Mouse (Mus musculus): ENCODE data around the gene Nexmif. TPM values are rescaled to one million over a fixed set of nuclear protein-coding genes. Genes with fewer than 3 reads are reported as not detected.
"Not testable (repeated sequence)": the region's sequence is repeated elsewhere in the genome, so short reads cannot be mapped to it uniquely, and the experiment has no call there.

The Nexmif gene
- 0.01 TPM in 1 of 2 replicates, not detected in the other for polyA plus RNA-seq (2012; rRNA removed)

DNA sequence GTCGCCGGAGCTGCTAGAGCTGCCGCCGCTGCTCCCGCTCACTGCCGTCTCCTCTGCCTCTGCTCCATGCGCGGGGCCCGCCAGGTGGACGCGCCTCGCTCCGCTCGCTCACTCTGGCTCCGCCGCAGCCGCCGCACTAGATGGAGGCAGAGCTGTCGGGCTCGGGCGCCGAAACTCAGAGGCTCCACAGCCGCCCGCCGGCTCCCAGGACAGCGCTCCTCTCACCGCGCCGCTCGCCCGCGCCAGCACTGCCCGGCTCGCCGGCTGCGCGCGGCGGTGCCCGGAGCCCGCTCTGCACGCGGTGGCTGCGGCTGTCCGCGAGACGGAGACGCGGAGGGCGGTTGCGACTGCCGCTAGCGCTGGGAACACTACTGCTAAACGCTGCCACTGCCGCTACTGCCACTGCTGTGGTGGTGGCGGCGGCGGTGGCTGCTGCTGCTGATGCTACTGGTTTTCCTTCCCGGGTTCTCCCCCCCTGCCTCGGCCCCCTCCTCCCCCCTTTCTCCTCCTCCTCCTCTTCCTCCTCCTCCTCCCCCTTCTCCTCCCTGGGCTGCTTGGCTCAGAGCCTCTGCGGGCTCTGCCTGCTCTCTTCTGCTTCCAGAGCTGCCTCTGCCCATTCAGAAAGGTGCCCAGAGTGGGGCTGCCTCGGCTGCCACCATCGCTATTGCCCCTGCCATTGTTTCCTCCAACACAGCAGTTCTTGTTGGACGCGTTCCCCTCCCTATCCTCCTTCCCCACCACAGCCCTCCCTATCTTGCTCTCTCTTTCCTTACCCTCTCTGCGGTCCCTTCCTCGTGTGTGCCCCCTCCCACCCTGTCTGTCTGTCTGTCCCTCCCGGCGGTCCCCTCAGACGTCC is at the start of gene Nexmif:
Gene Nexmif (minus strand): TSS at position 450 of the 856 bp plus-strand sequence.
- WGBS, result 24% methylated on average over 69 of the region's 70 CpGs
- DNase-seq (ENCODE audit: low read depth, low spot score), result no peak

DNA sequence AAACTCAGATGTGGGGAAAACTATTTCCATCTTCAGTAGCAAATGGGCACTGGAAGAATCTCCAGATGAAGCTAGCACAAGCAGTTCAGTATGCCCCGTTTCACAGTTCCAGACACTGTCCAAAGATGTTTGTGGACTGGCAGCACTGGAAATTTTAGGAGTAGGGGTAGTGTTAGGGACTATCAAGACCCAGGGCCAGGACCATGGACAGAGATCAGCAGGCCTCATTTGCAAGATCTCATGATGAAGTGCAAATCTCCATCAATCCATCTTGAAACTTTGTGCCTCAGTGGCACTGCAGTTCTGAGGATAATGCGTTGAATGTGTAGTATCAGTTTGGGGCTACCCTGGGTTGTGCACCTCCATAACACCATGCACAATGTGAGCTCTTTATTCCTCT is 7.7 kb upstream of the Nexmif start:
- 61% methylated on average over 2 of the region's 2 CpGs for WGBS
- DNase-seq (ENCODE audit: low read depth, low spot score), result no peak

DNA sequence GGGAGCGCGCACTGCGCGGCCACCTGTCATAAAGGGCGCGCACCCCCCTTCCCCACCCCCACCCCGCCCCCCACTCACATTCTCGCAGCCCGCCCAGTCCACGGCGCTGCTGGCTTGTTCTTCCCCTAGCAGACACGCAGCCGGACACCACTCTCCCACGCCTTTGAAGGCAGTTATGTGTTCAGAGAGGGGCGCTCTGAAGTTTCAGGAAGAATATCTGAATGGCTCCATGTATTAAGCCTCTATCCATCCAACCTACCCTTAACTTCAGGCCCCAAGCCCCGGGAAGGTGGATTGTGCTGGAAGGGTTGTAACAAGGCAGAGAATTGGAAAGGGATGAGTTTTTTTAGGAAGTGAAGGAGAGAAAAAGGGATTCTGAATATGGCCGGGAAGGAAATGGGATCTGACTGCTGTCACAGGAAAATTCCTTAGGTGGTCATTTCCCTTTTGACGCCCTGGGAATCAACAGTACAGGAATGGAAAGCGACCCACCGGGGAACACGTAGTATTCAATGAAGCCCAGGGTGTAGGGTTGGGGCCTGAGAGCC is 681 bp upstream of the Nexmif start:
- no peak for DNase-seq (ENCODE audit: low read depth, low spot score)
- 18% methylated on average over 19 of the region's 21 CpGs for WGBS

DNA sequence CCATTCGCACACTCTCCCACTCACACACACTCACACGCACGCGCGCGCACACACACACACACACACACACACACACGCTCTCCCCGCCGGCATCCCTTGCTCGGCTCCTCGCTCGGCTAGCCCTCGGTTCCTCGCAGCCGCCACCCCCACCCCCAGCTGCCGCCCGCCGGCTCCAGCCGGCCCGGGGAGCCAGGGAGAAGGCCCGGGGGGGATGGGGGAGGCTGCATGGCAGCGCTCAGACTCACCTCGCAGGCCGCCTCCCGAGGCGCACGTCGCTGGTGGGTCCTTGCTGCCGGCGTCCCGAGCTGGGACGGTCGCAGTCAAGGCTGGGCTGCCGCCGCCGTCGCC is 623 bp downstream of the Nexmif start:
- DNase-seq (ENCODE audit: low read depth, low spot score), result no peak
- 21% methylated on average over 23 of the region's 37 CpGs for WGBS

DNA sequence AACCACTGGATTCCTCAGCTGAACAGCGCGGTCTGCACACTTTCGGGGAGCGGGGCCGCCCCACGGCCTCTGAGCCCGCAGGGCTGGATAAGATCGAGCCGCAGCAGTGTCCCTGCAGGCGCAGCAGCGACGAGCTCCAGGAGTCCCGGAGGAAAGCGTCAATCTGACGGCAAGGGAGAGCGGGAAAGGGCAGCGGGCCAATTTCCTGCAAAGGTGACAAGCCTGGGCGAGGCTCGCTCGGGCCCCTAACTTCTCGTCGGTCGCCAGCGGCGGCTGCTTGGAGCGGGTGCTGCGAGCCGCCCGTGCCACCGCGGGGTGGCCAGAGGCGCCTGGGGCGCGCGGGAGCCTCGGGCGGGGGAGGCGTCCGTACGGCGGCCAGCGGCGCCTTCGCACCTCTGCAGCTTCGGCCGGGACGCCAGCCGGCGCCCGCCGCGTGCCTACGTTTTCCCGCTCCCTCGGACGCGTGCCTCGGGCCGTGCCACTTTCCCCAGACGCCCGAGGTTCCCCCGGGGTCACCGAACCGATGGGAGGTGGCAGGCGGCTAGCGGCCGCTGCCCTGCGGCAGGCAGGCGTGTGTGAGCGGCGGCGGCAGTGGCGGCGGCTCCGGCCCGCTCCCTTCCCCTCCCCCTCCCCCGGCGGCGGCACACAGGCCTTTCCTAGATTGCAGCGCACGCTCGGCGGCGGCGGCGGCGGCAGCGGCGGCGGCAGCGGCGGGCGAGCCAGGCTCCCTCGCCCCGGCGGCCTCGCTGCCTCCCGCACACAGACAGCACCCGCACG is 1.2 kb downstream of the Nexmif start:
- DNase-seq (ENCODE audit: low read depth, low spot score), result peak; percentile 13
- 30% methylated on average over 80 of the region's 100 CpGs for WGBS

DNA sequence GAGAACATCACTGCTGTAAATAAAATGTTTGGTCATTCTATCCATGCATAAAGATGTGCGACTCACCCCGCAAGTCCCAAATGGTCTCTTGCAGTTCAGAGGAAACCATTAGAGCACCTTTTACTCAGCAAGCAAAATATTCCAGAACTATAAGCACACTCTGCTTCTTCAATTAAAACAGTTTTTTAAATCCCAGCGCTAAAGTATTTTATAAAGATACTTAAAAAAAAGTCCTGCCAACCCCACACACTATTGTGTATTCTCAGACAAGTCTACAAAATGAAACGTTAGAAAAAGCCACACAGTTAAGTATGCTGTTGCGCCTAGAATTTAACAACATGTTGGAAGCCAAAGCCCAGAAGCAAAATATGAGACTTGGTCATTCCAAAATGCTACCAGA is 1.9 kb downstream of the Nexmif start:
- 65% methylated on average over 5 of the region's 5 CpGs for WGBS

DNA sequence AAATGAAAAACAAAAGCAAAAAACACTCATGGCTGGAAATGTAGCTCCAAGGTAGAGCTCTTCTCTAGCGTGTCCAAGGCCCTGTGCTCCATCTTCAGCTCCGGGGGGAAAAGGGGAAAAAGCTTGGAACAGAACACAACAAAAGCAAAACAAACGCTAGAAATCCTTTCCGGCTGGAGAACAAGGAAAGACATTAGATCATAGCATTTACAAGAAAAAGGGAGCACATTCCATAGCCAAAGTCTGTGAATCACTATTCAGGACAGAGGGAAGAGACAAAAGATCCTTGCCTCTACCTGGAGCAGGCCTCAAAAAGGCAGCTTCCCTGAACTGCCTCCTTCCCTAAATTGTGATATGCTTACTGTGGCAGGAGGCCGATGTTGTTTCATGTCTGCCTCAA is 4.4 kb downstream of the Nexmif start:
- no peak for DNase-seq (ENCODE audit: low read depth, low spot score)
- 75% methylated on average over 5 of the region's 5 CpGs for WGBS

More for the DNA sequence above, 1.9 kb downstream of the Nexmif start:
- DNase-seq (ENCODE audit: low read depth, low spot score), result no peak

DNA sequence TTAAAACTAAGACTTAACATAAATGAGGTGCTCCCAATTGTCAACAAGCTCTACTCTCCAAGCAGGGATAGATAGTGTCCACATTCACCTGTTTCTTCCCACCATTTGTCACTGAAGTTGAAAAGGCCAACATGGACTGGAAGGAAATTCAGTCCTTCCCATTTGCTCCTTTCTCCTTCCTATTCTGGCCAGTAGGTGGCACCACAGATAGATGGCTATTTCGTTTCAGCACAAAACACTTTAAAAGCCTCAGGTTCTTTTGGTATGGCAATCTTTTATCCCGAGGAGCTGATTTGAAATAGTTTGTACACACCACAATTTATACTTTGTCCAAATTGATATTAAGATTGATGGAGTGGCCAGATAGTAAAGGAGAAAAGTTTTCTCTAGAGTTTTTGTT is 21.7 kb downstream of the Nexmif start:
- DNase-seq (ENCODE audit: low read depth, low spot score), result peak; percentile 14
- 17% methylated on average over 2 of the region's 2 CpGs for WGBS

DNA sequence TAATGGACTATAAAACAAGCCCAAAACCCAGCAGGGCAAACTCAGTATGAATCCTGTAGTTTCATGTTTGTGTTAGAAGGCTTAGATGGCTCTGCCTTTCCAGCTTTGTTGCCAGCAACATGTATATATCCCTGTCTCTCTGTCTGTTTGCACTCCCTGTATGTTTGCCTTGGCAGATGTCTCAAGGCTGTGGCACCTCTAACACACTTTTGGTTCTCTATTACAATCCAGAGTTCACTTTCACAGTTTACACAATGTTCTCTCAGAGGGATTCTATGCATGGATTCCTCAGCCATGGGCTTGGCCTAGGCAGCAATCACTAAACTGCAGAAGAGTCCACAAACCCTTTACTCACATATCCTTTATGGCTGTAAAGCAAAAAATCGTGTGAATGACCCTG is 50.9 kb downstream of the Nexmif start:
- DNase-seq (ENCODE audit: low read depth, low spot score), result peak; percentile 16
- 4% methylated on average over 1 of the region's 1 CpGs for WGBS

DNA sequence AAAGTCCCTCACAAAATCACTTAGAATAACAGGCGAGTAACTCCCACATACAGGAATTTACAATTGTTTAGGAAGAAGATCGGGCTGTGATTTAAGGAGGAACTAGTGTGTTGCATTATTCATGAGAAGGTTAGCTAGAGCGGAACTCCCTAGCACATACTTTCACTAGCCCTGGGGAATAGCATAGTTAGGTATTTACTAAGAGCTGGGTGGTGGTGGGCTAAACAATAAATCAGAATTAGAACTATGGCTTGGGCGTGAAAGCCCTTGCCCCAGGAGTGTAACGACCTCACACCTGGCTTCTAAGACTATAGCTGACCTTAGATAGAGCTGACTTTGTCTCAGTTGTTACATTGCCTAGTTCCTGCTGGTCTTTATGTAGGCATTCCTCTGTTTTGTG is 85.7 kb downstream of the Nexmif start:
- DNase-seq (ENCODE audit: low read depth, low spot score), result not testable (repeated sequence)
- 65% methylated on average over 5 of the region's 5 CpGs for WGBS

DNA sequence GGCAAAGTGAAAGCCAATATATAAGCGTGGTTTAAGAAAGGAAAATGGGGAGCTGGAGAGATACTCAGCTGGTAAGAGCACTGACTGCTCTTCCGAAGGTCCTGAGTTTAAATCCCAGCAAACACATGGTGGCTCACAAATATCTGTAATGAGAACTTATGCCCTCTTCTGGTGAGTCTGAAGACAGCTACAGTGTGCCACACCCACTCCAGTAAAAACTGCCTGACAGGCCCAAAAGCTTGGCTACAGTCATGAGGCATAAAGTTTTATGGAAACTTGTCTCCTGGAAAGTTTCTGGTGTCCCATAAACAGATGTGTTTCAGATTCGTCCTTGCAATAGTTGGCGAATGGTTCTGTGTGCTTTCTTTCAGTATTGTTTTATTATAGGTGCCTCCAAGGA is 86.4 kb downstream of the Nexmif start:
- peak; percentile 7 for DNase-seq (ENCODE audit: low read depth, low spot score)
- WGBS, result 44% methylated on average over 4 of the region's 4 CpGs

DNA sequence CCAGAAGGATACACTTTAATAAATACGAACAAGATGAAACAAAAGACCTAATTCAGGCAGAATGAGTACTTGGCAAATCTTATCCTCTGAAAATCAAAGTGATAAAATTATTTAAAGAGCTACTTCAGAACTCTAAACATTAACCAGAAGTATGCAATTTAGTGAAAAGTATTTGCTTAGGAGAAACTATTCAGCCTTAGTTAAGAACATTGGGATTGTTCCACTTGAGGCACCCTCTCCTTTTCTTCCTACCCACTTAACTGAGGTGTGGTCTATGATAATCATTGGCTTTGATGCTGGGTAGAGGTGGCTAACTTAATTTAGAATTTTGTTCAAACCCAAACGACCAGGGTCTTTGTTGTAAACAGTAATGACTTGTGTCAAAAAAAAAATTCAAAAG is 146.1 kb downstream of the Nexmif start:
- DNase-seq (ENCODE audit: low read depth, low spot score), result no peak
- 43% methylated on average over 2 of the region's 2 CpGs for WGBS

DNA sequence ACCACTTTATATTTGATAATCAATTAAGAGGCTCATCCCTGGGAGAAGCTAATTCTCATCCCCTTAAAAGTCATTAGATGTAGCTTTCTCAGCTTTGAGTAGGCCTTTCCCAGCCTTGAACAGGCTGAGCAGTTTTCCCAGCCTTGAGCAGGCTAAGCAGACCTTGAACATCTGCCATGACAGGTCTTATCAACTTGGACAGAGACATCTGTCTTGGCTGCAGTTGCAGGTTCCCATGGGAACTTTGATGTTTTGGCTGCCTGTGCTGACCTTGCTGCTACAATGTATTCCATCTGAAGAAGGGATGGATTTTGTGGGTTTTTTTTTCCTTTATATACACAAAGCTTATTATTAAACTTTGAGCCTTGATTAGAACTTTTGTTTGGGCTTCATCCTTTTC is 160.7 kb downstream of the Nexmif start:
- DNase-seq (ENCODE audit: low read depth, low spot score), result no peak

DNA sequence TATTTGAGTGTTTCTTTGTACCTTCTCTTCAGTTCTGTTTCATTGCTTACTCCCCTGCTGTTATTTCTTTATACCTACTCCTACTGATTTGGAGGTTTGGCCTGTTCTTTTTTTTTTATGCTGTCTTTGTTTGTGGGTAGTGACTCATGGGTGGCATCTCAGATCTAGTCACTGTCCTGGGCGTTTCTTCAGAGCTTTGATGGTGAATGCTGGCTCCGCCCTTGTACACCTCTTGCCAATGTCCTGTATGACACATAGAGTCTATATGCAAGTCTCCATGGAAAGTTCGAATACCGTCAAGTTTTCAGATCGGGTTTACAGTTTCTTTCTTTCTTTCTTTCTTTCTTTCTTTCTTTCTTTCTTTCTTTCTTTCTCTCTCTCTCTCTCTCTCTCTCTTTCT is 167.1 kb downstream of the Nexmif start:
- WGBS, result 68% methylated on average over 5 of the region's 5 CpGs
- DNase-seq (ENCODE audit: low read depth, low spot score), result no peak

DNA sequence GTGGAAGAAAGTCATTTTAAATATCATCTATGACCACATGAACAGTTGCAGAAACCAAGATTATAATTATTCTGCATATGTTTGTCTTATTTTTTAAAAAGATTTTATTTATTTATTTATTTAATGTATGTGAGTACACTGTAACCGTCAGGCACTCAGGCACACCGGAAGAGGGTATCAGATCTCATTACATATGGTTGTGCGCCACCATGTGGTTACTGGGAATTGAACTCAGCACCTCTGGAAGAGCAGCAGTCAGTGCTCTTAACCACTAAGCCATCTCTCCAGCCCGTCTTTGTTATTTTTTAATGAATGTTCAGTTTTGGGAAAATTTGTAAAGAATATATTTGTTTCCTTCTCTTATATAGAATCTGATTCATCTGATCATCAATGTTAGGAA is 168.2 kb downstream of the Nexmif start:
- no peak for DNase-seq (ENCODE audit: low read depth, low spot score)
- 27% methylated on average over 4 of the region's 4 CpGs for whole genome bisulfite sequencing

Other genes starting within 250 kb of the Nexmif start
- gene Rlim, start 219.9 kb downstream of the Nexmif start, polyA plus RNA-seq (2012; rRNA removed), result 4.9 and 6.3 TPM in 2 replicates
- gene Abcb7, start 212.7 kb upstream of the Nexmif start, polyA plus RNA-seq (2012; rRNA removed), result 2.6 and 6.1 TPM in 2 replicates

All from large intestine, adult 2 months (tissue).